In genomic region chr6:113082229-113082628, GRCm38 (mm10) we compare ENCODE assay signal across 9 mouse cellular contexts. TPM values are rescaled to one million over a fixed set of nuclear protein-coding genes. Genes with fewer than 3 reads are reported as not detected.
DNase-seq lines count a peak whose midpoint lies in the region; ATAC-seq and TF ChIP-seq lines count a peak whose summit lies in the region.
"Had no signal": no experiment of that assay in that cellular context is flagged by ENCODE, and none has a peak within 500 bp of the region (broad histone marks: within the 10 kb centered on the region; RNA-seq: fewer than 3 reads in every experiment).

No protein-coding gene starts in this region.

- 0 out of 2 replicates have a peak, but pooled peaks cover 2% of the 10 kb centered on the region for H3K36me3 ChIP-seq in ES-E14 (ENCODE audit: control insufficient read depth, insufficient read depth, low read length, poor library complexity, severe bottlenecking)
- no peaks in the 10 kb centered on the region for H3K36me3 ChIP-seq in forebrain, embryonic 15.5 days

- H3K9ac ChIP-seq in ES-E14 (ENCODE audit: insufficient read depth, low read depth, low read length, poor library complexity, severe bottlenecking), result no peak overlapping the region
- peak overlapping the region; percentile 24 for H3K9ac ChIP-seq in forebrain, embryonic 15.5 days (replicated peaks)

- TF ChIP-seq CTCF in gastrocnemius, adult 2 months (IDR thresholded peaks at IDR 0.05), result no peak

- H3K9me3 ChIP-seq in ES-E14 (ENCODE audit: control insufficient read depth, insufficient read depth, low read depth, low read length), result no peaks in the 10 kb centered on the region
- no peaks in the 10 kb centered on the region for H3K9me3 ChIP-seq in forebrain, embryonic 15.5 days
- H3K9me3 ChIP-seq: G1E had no signal

- in situ Hi-C loops in ES-E14 (cut with MboI; ENCODE audit: low sequenced_read_pairs in 2 of 2, unreplicated experiment in 2 of 2), result no loop called here

- peaks cover 4 to 23% of the 10 kb centered on the region in 2 experiments; a peak in 3 of 4 replicates for H3K4me1 ChIP-seq in ES-E14 (ENCODE audit: control insufficient read depth in 2 of 2, insufficient read depth in 2 of 2, low read length in 2 of 2, poor library complexity in 1 of 2)
- peaks cover 55% of the 10 kb centered on the region for H3K4me1 ChIP-seq in forebrain, embryonic 15.5 days

- H3K27ac ChIP-seq in gastrocnemius, adult 2 months, result peak overlapping the region; percentile 21; the same call in 1 of the 2 replicates
- no peak overlapping the region; the same call in 1 of the 2 replicates for H3K27ac ChIP-seq in ES-E14 (ENCODE audit: insufficient read depth, low read depth, low read length, poor library complexity, severe bottlenecking)
- H3K27ac ChIP-seq in forebrain, embryonic 15.5 days (replicated peaks), result peak overlapping the region; percentile 75

- H3K4me2 ChIP-seq in forebrain, embryonic 15.5 days (replicated peaks), result peak overlapping the region; percentile 29

- 11% methylated on average over 6 of the region's 6 CpGs for WGBS in forebrain, embryonic 15.5 days

- H3K27me3 ChIP-seq in forebrain, embryonic 15.5 days, result no peaks in the 10 kb centered on the region

- H3K4me3 ChIP-seq in gastrocnemius, adult 2 months, result no peak overlapping the region
- H3K4me3 ChIP-seq in ES-E14 (ENCODE audit: insufficient read depth in 1 of 2, low read depth in 1 of 2, low read length in 2 of 2, poor library complexity in 1 of 2, severe bottlenecking in 1 of 2), result peak overlapping the region in 1 of 2 experiments; percentile 11; a peak in 2 of 4 replicates
- H3K4me3 ChIP-seq in forebrain, embryonic 15.5 days, result peak overlapping the region; percentile 8

- intact Hi-C loops in gastrocnemius, adult 2 months (cut with DNase I), result no loop called here

- DNase-seq in gastrocnemius, adult 2 months, result no peak
- DNase-seq in gastrocnemius, postnatal 25 days, result no peak
- peak; percentile 38 for DNase-seq in ES-E14 (ENCODE audit: low read depth, low spot score)
- peak; percentile 55 to 58 for DNase-seq in kidney, postnatal 25 days
- DNase-seq in neural tube, embryonic 10.5 days (ENCODE audit: extremely low spot score, low spot score), result peak; percentile 42
- DNase-seq in natural killer cell, adult 2 months (ENCODE audit: low spot score in 2 of 2), result no peak

- no peak for ATAC-seq in forebrain, embryonic 15.5 days (replicated peaks)
- ATAC-seq in megakaryocyte progenitor cell, adult 5-6 weeks (replicated peaks; ENCODE audit: poor library complexity), result no peak

TF ChIP-seq in ES-E14, 5 proteins besides CTCF, POLR2A, EP300 and RAD21:
- TF ChIP-seq HCFC1 (IDR thresholded peaks at IDR 0.05; ENCODE audit: borderline replicate concordance, insufficient read depth, low read length), result no peak
- TF ChIP-seq ZNF384 (IDR thresholded peaks at IDR 0.05; ENCODE audit: low read depth, low read length), result peak; percentile 50; the same call in 1 of the 2 replicates
TF ChIP-seq in ES-E14: peak in this region for 1.

RNA-seq across cellular contexts. Expression of gene Setd5, which starts 5.1 kb away (rescaled TPM):
- total RNA-seq in gastrocnemius, adult 2 months (2021), result 10 to 100 TPM; 28.4 to 29.3 TPM
- total RNA-seq in gastrocnemius, postnatal 25 days (2021), result 10 to 100 TPM; 23.0 to 26.0 TPM
- 79.4 and 81.4 TPM in 2 replicates for total RNA-seq in ES-E14 (2012; rRNA removed)
- polyA plus RNA-seq in forebrain, embryonic 15.5 days (2015; fragmentation: Nextera tagmentation; extraction: Ambion mirVana), result 52.2 and 53.4 TPM in 2 replicates
- total RNA-seq in megakaryocyte progenitor cell, adult 5-6 weeks (2015), result 99.9 and 127 TPM in 2 replicates
- total RNA-seq in megakaryocyte progenitor cell, adult 5-6 weeks (2017), result 48.3 and 73.6 TPM in 2 replicates

RNA-seq across cellular contexts. Expression of gene Thumpd3, which starts 36.2 kb away (rescaled TPM):
- total RNA-seq in gastrocnemius, adult 2 months (2021), result 10 to 100 TPM; 13.7 to 14.5 TPM
- total RNA-seq in gastrocnemius, postnatal 25 days (2021), result 10 to 100 TPM; 13.6 to 14.6 TPM
- total RNA-seq in ES-E14 (2012; rRNA removed), result 52.9 and 63.6 TPM in 2 replicates
- 55.5 and 60.7 TPM in 2 replicates for polyA plus RNA-seq in forebrain, embryonic 15.5 days (2015; fragmentation: Nextera tagmentation; extraction: Ambion mirVana)
- total RNA-seq in megakaryocyte progenitor cell, adult 5-6 weeks (2015), result 87.0 and 96.9 TPM in 2 replicates
- 65.8 and 79.9 TPM in 2 replicates for total RNA-seq in megakaryocyte progenitor cell, adult 5-6 weeks (2017)

Comparison
In these comparisons a context has a peak if more than half of its experiments do, and no peak if none do; other contexts are left out.
1. DNase-seq: peak in ES-E14 (single experiment), kidney, postnatal 25 days (2 of 2) and neural tube, embryonic 10.5 days (single experiment); none in gastrocnemius, adult 2 months (single experiment), gastrocnemius, postnatal 25 days (single experiment) and natural killer cell, adult 2 months (0 of 2).